Mouse (Mus musculus): ENCODE results near the gene Gm4707. TPM values are rescaled to one million over a fixed set of nuclear protein-coding genes. Genes with fewer than 3 reads are reported as not detected.

Gm4707 gene
- polyA plus RNA-seq (2012; rRNA removed) = 0.22 and 0.29 TPM in 2 replicates

GRCm38 (mm10) chr17:71459818-71460217, at the start of gene Gm4707:
Gm4707 (minus strand) TSS chr17:71459918.
- Histone ChIP-seq H3K27me3 (replicated peaks; ENCODE audit: control insufficient read depth, insufficient read depth, low read length) (no peaks in the 10 kb centered on the region), H3K4me3 (ENCODE audit: insufficient read depth, low read depth, low read length) (no peak within 1 kb of the TSS), H3K4me1 (ENCODE audit: control insufficient read depth, insufficient read depth, low read length) (no peaks in the 10 kb centered on the region), H3K36me3 (ENCODE audit: control insufficient read depth, insufficient read depth, low read length) (no peaks in the 10 kb centered on the region), H3K27ac (ENCODE audit: insufficient read depth, low read depth, low read length) (no peak within 1 kb of the TSS)
- no peak for DNase-seq
- TF ChIP-seq POLR2A (IDR thresholded peaks at IDR 0.05; ENCODE audit: low read depth, low read length) (no peak), CTCF (conservative IDR thresholded peaks at IDR 0.05; ENCODE audit: insufficient read depth, insufficient read length, low read depth, low read length) (no peak)
- 98% methylated on average over 2 of the region's 2 CpGs for WGBS

DNA sequence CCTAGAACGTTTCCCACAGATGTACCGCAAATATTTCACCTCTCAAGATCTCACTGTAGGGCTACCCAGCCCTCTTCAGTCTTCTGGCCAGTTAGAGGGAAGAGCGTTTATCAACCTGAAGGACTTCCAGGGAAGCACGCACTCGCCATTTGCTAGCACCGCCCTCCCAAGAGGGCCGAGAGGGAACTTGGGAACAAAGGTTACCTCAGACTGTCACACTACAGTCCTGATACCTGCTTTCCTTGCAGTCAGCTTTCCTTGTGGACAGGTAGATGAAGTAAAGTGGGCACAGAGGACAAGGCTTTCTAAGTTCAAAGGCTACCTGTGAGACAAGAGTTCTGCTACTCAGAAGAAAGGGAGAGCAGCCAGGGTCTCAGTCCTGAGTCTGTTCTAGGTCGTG, 47.1 kb upstream of the Gm4707 start:
- DNase-seq = no peak
- Histone ChIP-seq H3K27me3 (replicated peaks; ENCODE audit: control insufficient read depth, insufficient read depth, low read length) (no peaks in the 10 kb centered on the region), H3K27ac (ENCODE audit: insufficient read depth, low read depth, low read length) (no peak overlapping the region), H3K36me3 (ENCODE audit: control insufficient read depth, insufficient read depth, low read length) (no peaks in the 10 kb centered on the region), H3K4me3 (ENCODE audit: insufficient read depth, low read depth, low read length) (no peak overlapping the region), H3K4me1 (ENCODE audit: control insufficient read depth, insufficient read depth, low read length) (no peaks in the 10 kb centered on the region)
- WGBS = 79% methylated on average over 8 of the region's 8 CpGs
- TF ChIP-seq CTCF (conservative IDR thresholded peaks at IDR 0.05; ENCODE audit: insufficient read depth, insufficient read length, low read depth, low read length) = no peak
- TF ChIP-seq POLR2A (IDR thresholded peaks at IDR 0.05; ENCODE audit: low read depth, low read length) = no peak

DNA sequence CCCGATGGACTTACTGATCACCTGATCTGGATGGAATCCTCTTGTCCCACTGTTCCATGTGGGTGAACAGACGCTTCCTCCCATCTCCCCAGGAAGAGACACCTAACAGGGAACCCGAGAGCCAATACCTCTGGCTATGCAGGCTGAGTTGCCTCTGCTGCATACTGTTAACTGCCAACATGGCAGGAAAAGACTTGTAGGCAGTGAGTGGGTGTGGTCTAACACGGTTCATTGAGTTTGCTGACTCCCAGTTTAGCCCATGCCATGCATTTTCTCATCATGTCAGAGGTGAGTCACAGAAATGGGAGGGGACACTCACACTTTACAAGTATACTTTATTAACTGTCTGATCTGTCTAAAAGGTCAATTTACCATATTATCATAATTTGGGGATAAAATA, 36.1 kb upstream of the Gm4707 start:
- peaks cover 3% of the 10 kb centered on the region; the same call in 1 of the 2 replicates for H3K4me1 ChIP-seq (ENCODE audit: control insufficient read depth, insufficient read depth, low read length)
- H3K36me3 ChIP-seq (ENCODE audit: control insufficient read depth, insufficient read depth, low read length) = no peaks in the 10 kb centered on the region
- no peak overlapping the region for H3K27ac ChIP-seq (ENCODE audit: insufficient read depth, low read depth, low read length)
- H3K4me3 ChIP-seq (ENCODE audit: insufficient read depth, low read depth, low read length) = no peak overlapping the region
- no peaks in the 10 kb centered on the region for H3K27me3 ChIP-seq (replicated peaks; ENCODE audit: control insufficient read depth, insufficient read depth, low read length)
- TF ChIP-seq CTCF (conservative IDR thresholded peaks at IDR 0.05; ENCODE audit: insufficient read depth, insufficient read length, low read depth, low read length) = no peak
- TF ChIP-seq POLR2A (IDR thresholded peaks at IDR 0.05; ENCODE audit: low read depth, low read length) = no peak
- WGBS = 83% methylated on average over 4 of the region's 4 CpGs
- no peak for DNase-seq

DNA sequence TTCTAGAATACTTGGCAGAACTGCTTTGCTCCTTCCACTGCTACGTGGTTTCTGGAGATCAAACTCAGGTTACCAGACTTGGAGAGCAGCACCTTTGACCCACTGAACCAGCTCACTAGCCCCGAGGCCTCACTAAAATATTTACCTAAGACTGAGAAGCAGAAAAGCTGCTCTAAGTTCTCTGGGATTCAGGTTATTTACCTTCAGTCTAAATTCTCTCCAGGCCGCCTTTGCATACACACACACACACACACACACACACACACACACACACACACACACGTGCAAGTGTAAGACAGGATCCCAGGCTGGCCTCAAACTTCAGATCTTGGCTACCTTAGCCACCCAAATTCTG, 31.6 kb upstream of the Gm4707 start:
- peaks cover 3% of the 10 kb centered on the region; the same call in 1 of the 2 replicates for H3K4me1 ChIP-seq (ENCODE audit: control insufficient read depth, insufficient read depth, low read length)
- peak; percentile 33 for DNase-seq
- no peaks in the 10 kb centered on the region for H3K27me3 ChIP-seq (replicated peaks; ENCODE audit: control insufficient read depth, insufficient read depth, low read length)
- no peak overlapping the region for H3K27ac ChIP-seq (ENCODE audit: insufficient read depth, low read depth, low read length)
- no peak overlapping the region for H3K4me3 ChIP-seq (ENCODE audit: insufficient read depth, low read depth, low read length)
- TF ChIP-seq POLR2A (IDR thresholded peaks at IDR 0.05; ENCODE audit: low read depth, low read length) = no peak
- no peak for TF ChIP-seq CTCF (conservative IDR thresholded peaks at IDR 0.05; ENCODE audit: insufficient read depth, insufficient read length, low read depth, low read length)
- no peaks in the 10 kb centered on the region for H3K36me3 ChIP-seq (ENCODE audit: control insufficient read depth, insufficient read depth, low read length)
- 39% methylated on average over 4 of the region's 4 CpGs for WGBS

DNA sequence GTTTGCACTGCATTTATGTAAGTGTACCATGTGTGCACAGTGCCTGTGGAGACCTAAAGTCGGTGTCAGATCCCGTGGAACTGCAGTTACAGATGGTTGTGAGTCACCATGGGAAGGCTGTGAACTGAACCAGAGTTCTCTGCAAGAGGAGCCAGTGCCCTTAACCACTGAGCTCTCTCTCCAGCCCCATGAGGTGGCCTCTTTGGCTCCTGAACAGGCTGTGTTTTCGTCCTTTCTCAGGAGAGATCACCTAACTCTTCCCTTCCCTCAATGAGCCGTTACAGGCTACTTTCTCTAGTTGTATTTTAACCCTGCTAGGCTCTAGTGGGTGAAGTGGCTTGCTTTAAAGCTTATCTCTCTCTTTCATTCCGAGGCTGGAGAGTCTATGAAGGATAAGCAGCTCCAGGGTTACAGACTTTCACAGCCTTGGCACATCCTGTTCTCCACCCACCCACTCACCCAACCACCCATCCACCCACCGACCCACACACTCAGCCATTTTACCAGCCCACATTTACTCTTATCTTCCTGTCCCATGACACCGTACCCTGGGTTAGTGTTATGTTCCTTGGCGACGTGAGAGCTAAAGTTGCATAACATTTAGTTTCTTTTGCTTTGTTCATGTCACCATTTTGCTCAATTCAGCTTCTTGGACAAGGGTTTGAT, 31.1 kb upstream of the Gm4707 start:
- no peak overlapping the region for H3K4me3 ChIP-seq (ENCODE audit: insufficient read depth, low read depth, low read length)
- H3K27me3 ChIP-seq (replicated peaks; ENCODE audit: control insufficient read depth, insufficient read depth, low read length) = no peaks in the 10 kb centered on the region
- H3K27ac ChIP-seq (ENCODE audit: insufficient read depth, low read depth, low read length) = no peak overlapping the region
- DNase-seq = no peak
- TF ChIP-seq POLR2A (IDR thresholded peaks at IDR 0.05; ENCODE audit: low read depth, low read length) (no peak), CTCF (conservative IDR thresholded peaks at IDR 0.05; ENCODE audit: insufficient read depth, insufficient read length, low read depth, low read length) (no peak)
- H3K4me1 ChIP-seq (ENCODE audit: control insufficient read depth, insufficient read depth, low read length) = peaks cover 8% of the 10 kb centered on the region; the same call in 1 of the 2 replicates
- no peaks in the 10 kb centered on the region for H3K36me3 ChIP-seq (ENCODE audit: control insufficient read depth, insufficient read depth, low read length)
- 54% methylated on average over 9 of the region's 9 CpGs for WGBS

- DNase-seq = no peak
- no peak overlapping the region for H3K4me3 ChIP-seq (ENCODE audit: insufficient read depth, low read depth, low read length)
- no peaks in the 10 kb centered on the region for H3K36me3 ChIP-seq (ENCODE audit: control insufficient read depth, insufficient read depth, low read length)
- no peak overlapping the region for H3K27ac ChIP-seq (ENCODE audit: insufficient read depth, low read depth, low read length)
- no peaks in the 10 kb centered on the region for H3K27me3 ChIP-seq (replicated peaks; ENCODE audit: control insufficient read depth, insufficient read depth, low read length)
- TF ChIP-seq POLR2A (IDR thresholded peaks at IDR 0.05; ENCODE audit: low read depth, low read length) (no peak), CTCF (conservative IDR thresholded peaks at IDR 0.05; ENCODE audit: insufficient read depth, insufficient read length, low read depth, low read length) (no peak)
- H3K4me1 ChIP-seq (ENCODE audit: control insufficient read depth, insufficient read depth, low read length) = peaks cover 10% of the 10 kb centered on the region; the same call in 1 of the 2 replicates
- WGBS = 93% methylated on average over 9 of the region's 9 CpGs
Observed at GRCm38 (mm10) chr17:71489703-71490461, 30.2 kb upstream of the Gm4707 start.

DNA sequence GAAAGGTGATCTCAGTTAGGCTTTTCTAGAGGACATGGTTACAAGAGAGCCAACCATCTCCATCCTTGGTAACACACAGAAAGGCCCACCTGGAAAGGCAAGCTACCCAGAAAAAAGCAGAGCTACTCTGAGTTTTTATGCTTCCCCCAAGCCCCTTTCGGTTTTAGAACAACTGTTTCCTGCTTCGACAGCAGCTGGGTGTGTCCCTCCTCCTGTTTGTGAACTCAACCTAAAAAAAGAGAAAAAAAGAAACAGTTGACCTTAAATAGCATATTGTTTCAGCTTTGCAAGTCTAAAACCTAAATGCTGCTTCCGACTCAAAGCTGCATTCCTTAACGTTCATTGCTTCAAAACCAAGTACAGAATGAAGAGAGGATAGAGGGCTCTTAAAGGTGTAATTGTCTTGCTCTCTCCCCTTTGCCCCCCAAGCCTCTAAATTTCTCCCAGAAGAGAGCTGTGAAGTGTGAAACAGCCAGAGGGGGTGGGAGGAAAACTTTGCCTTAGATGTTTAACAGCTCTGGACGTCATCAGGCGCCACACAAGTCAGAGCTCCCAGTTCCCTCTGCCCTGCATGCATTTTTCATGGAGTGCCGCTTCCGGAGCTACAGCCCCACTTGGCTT, 26.6 kb upstream of the Gm4707 start:
- H3K27me3 ChIP-seq (replicated peaks; ENCODE audit: control insufficient read depth, insufficient read depth, low read length) = no peaks in the 10 kb centered on the region
- peak overlapping the region; percentile 40 for H3K4me3 ChIP-seq (ENCODE audit: insufficient read depth, low read depth, low read length)
- TF ChIP-seq CTCF (conservative IDR thresholded peaks at IDR 0.05; ENCODE audit: insufficient read depth, insufficient read length, low read depth, low read length) (no peak), POLR2A (IDR thresholded peaks at IDR 0.05; ENCODE audit: low read depth, low read length) (no peak)
- H3K36me3 ChIP-seq (ENCODE audit: control insufficient read depth, insufficient read depth, low read length) = no peaks in the 10 kb centered on the region
- peak overlapping the region; percentile 95 for H3K27ac ChIP-seq (ENCODE audit: insufficient read depth, low read depth, low read length)
- H3K4me1 ChIP-seq (ENCODE audit: control insufficient read depth, insufficient read depth, low read length) = peaks cover 18% of the 10 kb centered on the region; the same call in 1 of the 2 replicates
- 12% methylated on average over 8 of the region's 8 CpGs for WGBS
- DNase-seq = peak; percentile 64
